Mouse (Mus musculus): ENCODE results near the gene Hspa4. TPM values are rescaled to one million over a fixed set of nuclear protein-coding genes. Genes with fewer than 3 reads are reported as not detected.
"Not testable (repeated sequence)": the region's sequence is repeated elsewhere in the genome, so short reads cannot be mapped to it uniquely, and the experiment has no call there.

Hspa4 gene
- total RNA-seq, 2 experiments from 2014 or later: 120 to 507 TPM

- peak; percentile 22; the same call in 1 of the 2 replicates for ATAC-seq (replicated peaks; ENCODE audit: poor library complexity, severe bottlenecking)
Measured at GRCm38 (mm10) chr11:53308251-53308864, 8.1 kb upstream of the Hspa4 start.

DNA sequence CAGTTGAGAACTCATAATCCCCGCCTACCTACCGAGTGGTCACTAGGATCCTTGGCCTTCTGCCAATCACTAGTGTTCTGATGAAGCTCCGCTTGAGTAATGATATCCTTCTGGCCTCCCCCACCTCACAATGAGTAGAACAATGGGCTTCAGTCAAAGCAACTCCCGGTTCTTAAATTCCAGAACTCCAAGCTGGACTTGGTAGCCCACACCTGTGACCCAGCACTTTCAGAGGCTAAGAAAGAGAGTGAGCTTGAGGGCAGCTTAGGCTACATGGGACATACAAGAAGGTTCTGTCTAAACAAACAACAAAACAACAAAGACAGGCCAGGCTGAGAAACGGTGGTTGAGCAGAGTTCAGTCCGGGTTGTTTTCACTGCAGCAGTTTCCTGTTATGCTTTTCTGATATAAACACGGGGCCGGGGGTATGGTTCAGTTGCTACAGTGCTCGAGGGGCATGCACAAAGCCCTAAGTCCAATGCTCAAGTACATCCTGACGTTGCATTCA, 7.4 kb upstream of the Hspa4 start:
- no peak for ATAC-seq (replicated peaks; ENCODE audit: poor library complexity, severe bottlenecking)

DNA sequence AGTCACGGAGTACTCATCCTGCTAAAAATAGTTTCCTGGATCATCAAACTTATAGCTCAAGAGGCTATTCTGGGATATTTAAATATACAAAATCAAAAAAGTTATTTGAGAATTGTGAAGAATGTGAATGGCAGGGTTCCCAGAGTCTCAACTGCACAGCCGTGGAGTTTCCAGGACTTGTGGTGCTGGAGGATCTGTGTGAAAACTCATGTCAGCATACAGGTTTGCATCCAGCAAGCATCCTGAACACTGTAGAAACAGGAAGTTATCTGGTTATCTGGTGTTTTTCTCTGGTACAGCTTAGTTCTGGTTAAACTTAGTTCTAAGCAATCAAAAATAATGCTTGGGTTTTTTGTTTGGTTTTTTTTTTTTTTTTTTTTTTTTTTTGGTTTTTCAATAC, 6.7 kb upstream of the Hspa4 start:
- peak; percentile 33; the same call in 1 of the 2 replicates for ATAC-seq (replicated peaks; ENCODE audit: poor library complexity, severe bottlenecking)

- ATAC-seq (replicated peaks; ENCODE audit: poor library complexity, severe bottlenecking): no peak
Measured at GRCm38 (mm10) chr11:53304044-53304840, 4.0 kb upstream of the Hspa4 start.

DNA sequence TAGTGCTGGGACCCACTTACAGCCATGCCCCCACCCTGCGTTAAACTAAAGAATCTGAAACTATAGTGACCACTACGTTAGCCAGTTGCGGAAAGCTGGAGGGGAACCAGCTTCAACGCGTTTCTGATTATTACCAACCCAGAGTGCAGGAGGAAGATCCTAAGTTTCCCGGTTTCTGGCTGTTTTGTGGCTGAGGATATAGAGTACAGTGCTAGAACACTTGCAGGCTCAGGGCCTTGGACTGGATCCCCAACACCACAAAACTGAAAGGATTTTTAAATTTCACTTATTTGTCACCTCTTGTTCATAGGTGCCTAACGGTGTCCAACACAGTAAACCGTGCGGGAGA, 884 bp upstream of the Hspa4 start:
- ATAC-seq (replicated peaks; ENCODE audit: poor library complexity, severe bottlenecking): no peak

DNA sequence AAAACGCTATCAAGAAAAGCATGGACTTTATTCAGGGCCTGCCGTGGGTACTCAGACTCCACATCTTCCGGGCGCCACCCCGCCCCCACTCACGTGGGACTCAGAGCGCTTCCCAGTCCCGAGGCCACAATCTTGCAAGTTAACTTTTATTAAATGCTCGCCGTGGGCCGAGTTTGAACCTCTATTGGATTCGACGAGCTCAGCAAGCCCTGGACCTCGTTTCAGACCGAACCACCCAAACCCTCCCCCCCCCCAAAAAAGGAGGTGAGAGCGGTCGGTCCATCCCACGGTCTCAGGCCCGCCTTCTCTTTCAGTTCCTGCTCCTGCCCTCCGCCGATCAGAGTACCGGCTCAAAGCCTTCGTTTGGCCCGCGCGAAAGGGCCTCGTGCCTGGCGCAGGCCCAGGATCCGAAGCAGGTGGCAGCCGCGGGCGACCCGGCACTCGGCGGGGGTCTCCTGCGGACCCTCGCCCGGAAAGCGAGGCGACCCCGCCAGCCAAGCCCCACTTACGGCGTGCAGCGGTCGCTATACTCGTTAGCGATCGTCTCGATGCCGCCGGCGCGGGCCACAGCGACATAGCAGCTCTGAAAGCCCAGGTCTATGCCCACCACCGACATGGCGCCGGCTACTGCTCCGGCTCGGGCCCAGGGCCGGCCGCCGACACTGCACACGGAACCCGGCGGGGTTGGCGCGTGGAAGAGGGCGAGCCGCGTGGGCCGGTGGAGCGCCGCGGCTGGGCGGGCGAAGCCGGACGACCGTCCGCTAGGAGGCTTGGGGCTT, 517 bp downstream of the Hspa4 start:
- peak; percentile 40 for ATAC-seq (replicated peaks; ENCODE audit: poor library complexity, severe bottlenecking)

DNA sequence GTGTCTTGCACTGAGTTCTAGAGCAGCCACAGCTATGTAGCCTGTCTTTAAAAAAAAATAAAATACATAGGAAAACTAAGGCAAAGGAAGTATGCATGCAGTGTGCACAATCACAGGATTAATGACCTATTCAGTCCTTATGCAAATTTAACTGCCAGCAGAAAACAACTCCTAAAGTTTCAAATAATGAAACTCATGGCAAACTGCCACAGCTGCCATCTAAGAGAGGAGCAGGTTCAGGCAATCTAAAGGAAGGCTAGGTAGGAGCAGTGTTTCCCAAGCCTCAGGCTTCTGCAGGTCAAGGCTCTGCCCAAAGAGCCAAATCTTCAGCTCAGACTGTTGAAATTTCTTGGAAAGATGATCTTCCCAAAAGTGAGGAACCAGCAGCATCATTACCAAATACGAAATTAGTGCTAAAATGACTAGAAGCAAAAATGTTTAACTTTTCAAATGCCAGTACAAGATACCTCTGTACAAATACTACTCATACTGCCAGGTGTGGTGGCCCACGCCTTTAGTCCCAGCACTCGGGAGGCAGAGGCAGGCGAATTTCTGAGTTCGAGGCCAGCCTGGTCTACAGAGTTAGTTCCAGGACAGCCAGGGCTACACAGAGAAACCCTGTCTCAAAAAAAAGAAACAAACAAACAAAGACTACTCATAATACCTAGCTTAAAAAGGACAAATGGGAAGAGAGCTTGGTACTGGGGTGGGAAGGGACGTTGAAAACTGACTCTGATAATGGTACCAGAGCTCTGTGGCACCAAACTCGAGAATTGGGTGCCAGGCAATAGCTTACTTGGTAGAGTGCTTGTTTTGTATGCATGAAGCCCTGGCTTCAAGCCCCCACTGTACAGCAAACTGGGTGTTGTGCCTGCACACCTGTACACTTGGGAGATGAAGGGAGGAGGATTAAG, 2.1 kb downstream of the Hspa4 start:
- ATAC-seq (replicated peaks; ENCODE audit: poor library complexity, severe bottlenecking): no peak

- no peak for ATAC-seq (replicated peaks; ENCODE audit: poor library complexity, severe bottlenecking)
Measured at GRCm38 (mm10) chr11:53296880-53297279, 3.4 kb downstream of the Hspa4 start.

GRCm38 (mm10) chr11:53294441-53294840, 5.8 kb downstream of the Hspa4 start:
- no peak for ATAC-seq (replicated peaks; ENCODE audit: poor library complexity, severe bottlenecking)

DNA sequence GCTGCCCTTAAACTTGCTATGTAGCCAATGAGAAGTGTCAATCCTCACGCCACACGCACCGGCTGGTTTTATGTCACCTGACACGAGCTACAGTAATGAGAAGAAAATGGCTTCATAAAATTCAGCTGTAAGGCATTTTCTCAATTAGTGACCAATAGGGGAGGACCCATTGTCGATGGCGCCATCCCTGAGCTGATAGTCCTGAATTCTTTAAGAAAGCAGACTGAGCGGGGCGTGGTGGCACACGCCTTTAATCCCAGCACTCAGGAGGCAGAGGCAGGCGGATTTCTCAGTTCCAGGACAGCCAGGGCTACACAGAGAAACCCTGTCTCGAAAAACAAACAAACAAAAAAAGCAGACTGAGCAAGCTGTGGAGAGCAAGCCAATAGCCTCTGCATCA, 9.4 kb downstream of the Hspa4 start:
- ATAC-seq (replicated peaks; ENCODE audit: poor library complexity, severe bottlenecking): no peak

- ATAC-seq (replicated peaks; ENCODE audit: poor library complexity, severe bottlenecking): not testable (repeated sequence)
Measured at GRCm38 (mm10) chr11:53290187-53290586, 10.1 kb downstream of the Hspa4 start.

GRCm38 (mm10) chr11:53285885-53286284, 14.4 kb downstream of the Hspa4 start:
- ATAC-seq (replicated peaks; ENCODE audit: poor library complexity, severe bottlenecking): no peak

- no peak for ATAC-seq (replicated peaks; ENCODE audit: poor library complexity, severe bottlenecking)
Measured at GRCm38 (mm10) chr11:53278411-53278810, 21.8 kb downstream of the Hspa4 start.

- no peak for ATAC-seq (replicated peaks; ENCODE audit: poor library complexity, severe bottlenecking)
Measured at GRCm38 (mm10) chr11:53275358-53275757, 24.9 kb downstream of the Hspa4 start.

- no peak for ATAC-seq (replicated peaks; ENCODE audit: poor library complexity, severe bottlenecking)
Measured at GRCm38 (mm10) chr11:53273313-53273712, 26.9 kb downstream of the Hspa4 start.

- no peak for ATAC-seq (replicated peaks; ENCODE audit: poor library complexity, severe bottlenecking)
Measured at GRCm38 (mm10) chr11:53269596-53269995, 30.7 kb downstream of the Hspa4 start.

- ATAC-seq (replicated peaks; ENCODE audit: poor library complexity, severe bottlenecking): no peak
Measured at GRCm38 (mm10) chr11:53260556-53260955, 39.7 kb downstream of the Hspa4 start.

- no peak for ATAC-seq (replicated peaks; ENCODE audit: poor library complexity, severe bottlenecking)
Measured at GRCm38 (mm10) chr11:53260056-53260455, 40.2 kb downstream of the Hspa4 start.

DNA sequence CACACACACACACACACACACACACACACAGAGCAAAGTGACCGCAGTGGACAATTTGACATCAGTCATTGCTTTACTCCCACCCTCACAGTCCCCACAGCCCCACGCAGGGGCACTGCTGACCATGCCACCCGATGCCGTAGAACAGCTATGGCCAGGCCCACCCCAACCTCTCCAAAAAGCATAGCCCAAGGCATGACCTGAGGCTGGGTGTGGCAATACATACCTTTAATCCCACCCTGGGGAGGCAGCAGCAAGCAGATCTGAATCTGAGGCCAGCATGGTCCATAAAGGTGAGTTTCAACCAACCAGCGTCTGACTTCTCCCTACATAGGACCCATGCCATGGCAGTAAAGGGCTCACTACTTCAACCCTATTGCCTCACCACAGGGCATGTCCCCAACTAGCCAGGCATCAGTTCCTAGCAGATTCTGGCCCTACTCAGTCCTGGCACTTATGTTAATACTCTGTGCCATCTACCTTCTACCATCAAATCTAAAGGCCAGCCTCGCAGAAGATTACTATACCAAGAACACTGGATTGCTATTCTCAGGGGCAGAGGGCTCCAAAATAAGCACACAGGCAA, 41.1 kb downstream of the Hspa4 start:
- no peak for ATAC-seq (replicated peaks; ENCODE audit: poor library complexity, severe bottlenecking)

- no peak for ATAC-seq (replicated peaks; ENCODE audit: poor library complexity, severe bottlenecking)
Measured at GRCm38 (mm10) chr11:53256914-53257313, 43.3 kb downstream of the Hspa4 start.
